Mouse (Mus musculus) regulatory T cell (primary cell): ENCODE data around the gene Fkbpl.

ENCODE experiments used
- in situ Hi-C: fragments of 300-600 bp; cut with MboI, MseI; formaldehyde crosslinking; loops from one replicate; pipeline ENCODE4 v1.15.1; 2025; ENCODE audit warnings: high pct_unique_total_duplicates

Fkbpl gene

DNA sequence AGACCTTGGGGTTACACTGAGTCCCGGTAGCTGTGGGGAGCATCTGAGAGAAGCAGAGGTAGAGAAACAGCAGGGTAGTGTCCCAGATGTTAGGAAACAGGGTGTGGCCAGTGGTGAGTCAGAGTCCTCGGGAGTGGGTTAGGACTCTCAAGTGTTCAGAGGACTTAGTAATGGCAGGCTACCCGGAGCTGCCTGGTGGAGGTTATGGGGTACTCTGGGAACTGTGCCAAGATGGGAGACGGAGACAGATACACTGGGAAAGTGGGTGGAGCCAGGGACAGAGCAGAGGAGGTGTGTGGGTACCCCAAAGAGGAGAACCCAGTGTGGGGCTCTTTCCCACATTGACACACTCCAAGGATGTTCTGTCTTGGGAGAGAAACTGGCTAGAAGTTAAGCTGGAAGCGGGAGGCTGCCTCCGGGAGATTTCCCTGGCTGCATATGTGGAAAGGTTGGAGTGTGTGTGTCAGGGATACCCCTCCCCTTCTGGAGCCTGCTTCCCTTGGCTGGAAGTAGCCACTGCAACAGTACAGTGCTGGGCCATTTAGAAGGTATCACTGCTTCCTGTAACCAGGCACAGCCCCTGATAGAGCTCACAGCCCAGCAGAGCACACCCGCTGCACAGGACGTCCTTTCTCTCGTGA is 39.8 kb downstream of the Fkbpl start:
- in situ Hi-C loops = loop anchor here (25.0 kb wide), 1 partner anchor 853 kb away; the partner anchor contains the start of gene Psors1c2

DNA sequence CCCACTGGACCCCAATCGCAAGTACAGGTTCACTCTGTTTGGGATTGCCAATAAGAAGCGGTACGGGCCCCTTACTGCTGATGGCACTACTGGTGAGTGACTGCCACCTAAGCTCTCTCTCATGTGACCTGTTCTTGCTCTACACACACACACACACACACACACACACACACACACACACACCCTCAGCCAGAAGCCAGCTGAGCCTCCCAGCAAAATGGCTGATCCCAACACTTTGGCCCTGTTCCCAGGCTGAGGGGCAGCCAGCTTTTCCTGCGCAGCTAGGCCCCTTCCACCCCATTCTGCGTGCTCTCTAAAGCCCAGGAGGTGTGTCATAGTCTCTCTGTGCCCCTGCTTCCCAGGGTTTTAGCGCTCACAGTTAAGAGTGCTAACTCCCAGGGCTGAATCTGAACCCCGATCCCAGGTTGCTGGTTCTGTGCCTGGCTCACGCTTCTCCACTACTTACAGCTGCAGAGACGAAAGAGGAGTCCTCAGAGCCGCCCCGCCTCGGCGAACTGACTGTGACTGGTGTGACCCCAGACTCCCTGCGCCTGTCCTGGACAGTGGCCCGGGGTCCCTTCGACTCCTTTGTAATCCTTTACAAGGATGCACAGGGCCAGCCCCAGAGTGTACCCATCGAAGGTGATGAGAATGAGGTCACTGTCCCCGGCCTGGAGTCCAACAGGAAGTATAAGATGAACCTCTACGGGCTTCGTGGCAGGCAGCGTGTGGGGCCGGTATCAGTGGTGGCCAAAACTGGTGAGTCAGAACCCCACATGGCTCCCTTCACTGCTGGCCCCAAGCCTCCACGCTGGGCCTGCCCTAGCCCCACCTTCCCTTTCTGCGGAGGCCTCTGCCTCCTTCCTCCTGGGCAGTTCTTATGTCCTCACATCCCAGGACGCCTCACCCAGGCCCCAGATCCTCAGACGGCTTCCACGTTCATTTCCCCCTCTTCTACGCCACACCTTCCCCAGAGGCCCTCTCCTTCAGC is 40.9 kb downstream of the Fkbpl start:
- in situ Hi-C loops = loop anchor here (25.0 kb wide), 1 partner anchor 852 kb away; the partner anchor contains the start of gene Psors1c2

DNA sequence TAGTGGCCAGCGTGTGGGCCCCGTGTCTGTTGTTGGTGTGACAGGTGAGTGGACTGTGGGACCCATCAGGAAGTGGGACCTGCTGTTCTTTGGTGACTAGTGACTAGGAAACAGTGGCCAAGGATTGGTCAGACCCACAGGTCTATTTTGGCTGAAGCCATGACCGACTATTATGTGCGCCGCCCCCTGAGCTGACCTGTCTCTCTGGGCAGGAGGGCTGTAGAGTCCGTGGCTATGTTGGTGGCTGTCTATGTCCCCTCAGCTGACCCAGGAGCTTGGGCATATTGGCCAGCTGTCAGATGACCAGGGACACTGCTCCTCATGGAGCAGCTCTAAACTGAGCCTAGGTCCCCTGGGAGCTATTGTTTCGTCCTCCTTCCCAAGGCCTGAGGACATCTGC is 44.3 kb downstream of the Fkbpl start:
- in situ Hi-C loops = loop anchor here (25.0 kb wide), 1 partner anchor 848 kb away; the partner anchor contains the start of gene Psors1c2

DNA sequence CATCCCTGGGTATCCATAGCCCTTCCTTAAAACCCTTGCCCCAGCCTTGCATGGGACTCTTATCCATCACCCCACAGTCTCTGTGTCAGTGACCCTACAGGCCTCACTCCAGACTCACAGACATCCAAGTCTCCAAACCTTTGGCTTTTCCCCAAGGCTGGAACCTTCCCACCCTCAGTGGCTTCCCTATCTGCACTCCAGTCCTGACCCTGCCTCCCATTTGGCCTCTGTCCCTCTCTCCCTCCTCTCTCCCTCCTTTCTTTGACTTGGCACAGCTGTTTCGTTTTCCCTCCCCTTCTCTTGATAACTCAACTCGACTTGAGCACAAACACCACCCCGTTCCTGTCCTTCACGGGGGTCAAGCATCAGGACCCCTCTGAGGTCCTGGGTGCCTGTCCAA is 45.9 kb downstream of the Fkbpl start:
- in situ Hi-C loops = loop anchor here (25.0 kb wide), 1 partner anchor 847 kb away; the partner anchor contains the start of gene Psors1c2

DNA sequence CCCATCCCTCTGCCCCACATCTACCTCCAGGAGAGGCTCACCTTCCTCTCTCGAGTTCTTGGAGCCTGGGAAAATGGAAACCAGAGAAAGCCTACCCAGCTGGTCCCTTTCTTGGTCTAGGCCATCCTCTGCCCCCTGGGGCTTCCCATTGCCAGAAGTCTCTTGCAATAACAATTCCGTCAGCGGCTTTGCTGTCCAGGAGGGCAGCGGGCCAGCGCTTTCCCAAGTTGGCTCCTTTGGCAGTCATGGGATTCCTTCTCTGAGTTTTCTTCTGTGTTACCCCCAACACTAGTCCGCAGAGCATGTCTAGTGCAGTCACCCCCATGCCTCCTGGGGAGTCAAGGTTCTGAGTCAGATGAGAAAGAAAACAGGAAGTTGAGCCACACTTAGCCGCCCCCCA is 48.3 kb downstream of the Fkbpl start:
- in situ Hi-C loops = loop anchor here (25.0 kb wide), 1 partner anchor 844 kb away; the partner anchor contains the start of gene Psors1c2
